Comparison of ENCODE assay signal across 8 mouse cellular contexts in the genomic region with DNA sequence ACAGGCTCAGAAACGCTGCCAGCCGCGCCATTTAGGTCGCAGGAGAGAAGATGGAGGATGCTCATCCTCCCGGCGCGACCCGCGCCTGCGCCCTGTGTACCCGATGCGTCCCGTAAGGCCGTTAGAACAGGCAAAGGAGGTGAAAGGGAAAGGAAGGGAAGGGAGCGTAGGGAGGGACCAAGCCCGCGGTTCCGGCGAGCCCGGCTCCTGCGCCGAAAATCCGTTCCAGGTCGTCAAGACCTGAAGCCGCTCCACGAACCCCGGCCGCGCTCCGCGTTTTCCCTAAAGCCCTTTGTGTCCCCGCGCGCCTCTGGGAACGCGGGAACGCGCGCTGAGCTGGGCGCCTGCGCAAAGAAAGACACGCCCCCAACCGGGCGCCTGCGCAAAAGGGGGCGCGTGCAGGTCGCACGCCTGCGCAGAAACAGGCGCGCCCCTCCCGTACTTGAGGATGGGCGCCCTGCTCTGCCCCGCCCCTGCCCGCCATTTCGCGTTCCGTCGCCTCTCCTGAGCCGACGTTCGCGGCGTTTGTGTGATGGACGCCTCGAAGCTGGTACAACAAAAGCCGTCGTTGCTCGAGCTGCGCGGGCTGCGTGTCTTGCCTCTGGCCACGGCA. TPM values are rescaled to one million over a fixed set of nuclear protein-coding genes. Genes with fewer than 3 reads are reported as not detected.
DNase-seq lines count a peak whose midpoint lies in the region; ATAC-seq lines count a peak whose summit lies in the region.

No protein-coding gene starts in this region.

- no peaks in the 10 kb centered on the region for H3K27me3 ChIP-seq in megakaryocyte, embryonic 14.5 days (replicated peaks)

- ATAC-seq in common myeloid progenitor, adult 5-6 weeks (replicated peaks; ENCODE audit: low read depth, poor library complexity, severe bottlenecking), result peak; percentile 92

- H3K4me3 ChIP-seq in megakaryocyte, embryonic 14.5 days (replicated peaks), result peak overlapping the region; percentile 100

- DNase-seq in ZHBTc4 (ENCODE audit: low read depth, low spot score), result peak; percentile 100
- DNase-seq in gastrocnemius, adult 8-10 months (ENCODE audit: low spot score in 2 of 2), result peak; percentile 98 to 99
- peak; percentile 98 for DNase-seq in hindlimb bud, embryonic 11.5 days (ENCODE audit: extremely low spot score, low read depth, low spot score)
- DNase-seq in left cerebral cortex, adult 8-10 months (ENCODE audit: low spot score in 2 of 2), result peak; percentile 98 to 100
- peak; percentile 99 for DNase-seq in right cerebral cortex, postnatal 10 days (ENCODE audit: low spot score in 2 of 2)
- DNase-seq in urinary bladder, postnatal 25 days (ENCODE audit: low spot score), result peak; percentile 100

- H3K36me3 ChIP-seq in megakaryocyte, embryonic 14.5 days (replicated peaks; ENCODE audit: low read length), result no peaks in the 10 kb centered on the region

- H3K4me1 ChIP-seq in megakaryocyte, embryonic 14.5 days, result peaks cover 57% of the 10 kb centered on the region

- no peaks in the 10 kb centered on the region for H3K9me3 ChIP-seq in megakaryocyte, embryonic 14.5 days

RNA-seq across cellular contexts. Expression of a gene that starts 39.1 kb away (rescaled TPM):
- total RNA-seq in common myeloid progenitor, adult 5-6 weeks (2017), result 6,083 and 6,415 TPM in 2 replicates
- 10 to 100 TPM; 50.9 to 76.9 (median 67.7) TPM for total RNA-seq in gastrocnemius, adult 8-10 months (2022)
- total RNA-seq in left cerebral cortex, adult 8-10 months (2022), result 100 to 1,000 TPM; 407 to 432 (median 416) TPM
- 6,261 and 14,151 TPM in 2 replicates for polyA plus RNA-seq in megakaryocyte, embryonic 14.5 days (2012; ENCODE audit: insufficient read depth, low replicate concordance)

Comparison
In these comparisons a context has a peak if more than half of its experiments do, and no peak if none do; other contexts are left out.
1. Peak in every context shown above with its lines: DNase-seq, ATAC-seq and H3K4me3 ChIP-seq.
2. RNA of a gene that starts 39.1 kb away (total RNA-seq): 6,083 to 6,415 TPM in common myeloid progenitor, adult 5-6 weeks; 407 to 432 TPM in left cerebral cortex, adult 8-10 months and 50.9 to 76.9 TPM in gastrocnemius, adult 8-10 months; every median in the first group is over 10 times any median in the second.